In the genomic region with DNA sequence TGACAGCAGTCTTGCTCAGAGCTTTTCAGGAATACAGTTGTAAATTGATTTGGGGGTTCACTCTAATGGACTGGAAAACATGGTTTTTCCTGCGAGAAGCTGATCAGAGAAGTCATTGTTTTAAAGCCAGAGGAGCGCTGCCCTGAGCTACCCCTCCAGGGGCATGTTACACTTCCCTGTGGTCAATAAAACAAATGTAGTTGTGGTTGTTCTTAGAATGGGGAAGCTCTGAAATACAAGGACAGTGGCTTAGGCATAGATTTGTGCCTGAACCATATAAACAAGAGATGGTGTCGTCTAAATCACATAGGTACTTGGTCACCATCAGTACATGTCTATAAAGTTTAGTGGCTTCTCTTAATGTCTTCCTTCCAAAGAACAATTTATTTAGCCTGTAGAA, we compare ENCODE assay signal across 28 mouse cellular contexts.
"Had no signal": no experiment of that assay in that cellular context is flagged by ENCODE, and none has a peak within 500 bp of the region (broad histone marks: within the 10 kb centered on the region; RNA-seq: fewer than 3 reads in every experiment).

No protein-coding gene starts in this region.

- H3K4me2 ChIP-seq: embryonic facial prominence, embryonic 12.5 days; embryonic facial prominence, embryonic 13.5 days; embryonic facial prominence, embryonic 15.5 days; forebrain, embryonic 12.5 days; forebrain, embryonic 13.5 days; forebrain, embryonic 15.5 days had no signal

- H3K27me3 ChIP-seq: embryonic facial prominence, embryonic 15.5 days had no signal

- H3K9ac ChIP-seq: embryonic facial prominence, embryonic 12.5 days; embryonic facial prominence, embryonic 13.5 days; embryonic facial prominence, embryonic 15.5 days; forebrain, embryonic 12.5 days; forebrain, embryonic 13.5 days; forebrain, embryonic 15.5 days; forebrain, postnatal 0 days had no signal

- DNase-seq: cerebellum, adult 2 months; cerebellum, adult 8-10 months; cerebellum, adult 9-10 months; cerebellum, adult 9-11 months; cerebellum, postnatal 10 days; cerebellum, postnatal 14 days; cerebellum, postnatal 25 days; cerebellum, postnatal 36 days; embryo, embryonic 11 days; forebrain, postnatal 0 days; gastrocnemius, adult 2 months; gastrocnemius, postnatal 10 days; gastrocnemius, postnatal 14 days; gastrocnemius, postnatal 25 days; gastrocnemius, postnatal 36 days; heart, adult 18-20 months; heart, adult 2 months had no signal

- H3K27ac ChIP-seq: embryonic facial prominence, embryonic 10.5 days; embryonic facial prominence, embryonic 12.5 days; embryonic facial prominence, embryonic 13.5 days; embryonic facial prominence, embryonic 15.5 days; forebrain, embryonic 10.5 days; forebrain, embryonic 12.5 days; forebrain, embryonic 13.5 days; forebrain, embryonic 15.5 days; gastrocnemius, adult 2 months; heart, adult 2 months had no signal

- H3K36me3 ChIP-seq: embryonic facial prominence, embryonic 10.5 days; embryonic facial prominence, embryonic 12.5 days; embryonic facial prominence, embryonic 13.5 days; embryonic facial prominence, embryonic 15.5 days; forebrain, embryonic 10.5 days; forebrain, embryonic 12.5 days; forebrain, embryonic 15.5 days had no signal

- H3K9me3 ChIP-seq: embryonic facial prominence, embryonic 10.5 days; embryonic facial prominence, embryonic 12.5 days; embryonic facial prominence, embryonic 13.5 days; embryonic facial prominence, embryonic 15.5 days; forebrain, embryonic 10.5 days; forebrain, embryonic 12.5 days; forebrain, embryonic 13.5 days; forebrain, embryonic 15.5 days had no signal

- H3K4me3 ChIP-seq: embryonic facial prominence, embryonic 10.5 days; embryonic facial prominence, embryonic 12.5 days; embryonic facial prominence, embryonic 13.5 days; embryonic facial prominence, embryonic 15.5 days; erythroblast, embryonic 14.5 days; forebrain, embryonic 10.5 days; forebrain, embryonic 12.5 days; forebrain, embryonic 13.5 days; forebrain, embryonic 15.5 days; gastrocnemius, adult 2 months; heart, adult 2 months had no signal

- ATAC-seq: forebrain, embryonic 13.5 days; forebrain, embryonic 14.5 days; forebrain, embryonic 15.5 days; forebrain, embryonic 16.5 days; forebrain, postnatal 0 days had no signal
